Mouse (Mus musculus): ENCODE data around the gene Plcb2.
A peak's percentile ranks its signal among the peaks of the same experiment; 100 is the strongest.

The Plcb2 gene

DNA sequence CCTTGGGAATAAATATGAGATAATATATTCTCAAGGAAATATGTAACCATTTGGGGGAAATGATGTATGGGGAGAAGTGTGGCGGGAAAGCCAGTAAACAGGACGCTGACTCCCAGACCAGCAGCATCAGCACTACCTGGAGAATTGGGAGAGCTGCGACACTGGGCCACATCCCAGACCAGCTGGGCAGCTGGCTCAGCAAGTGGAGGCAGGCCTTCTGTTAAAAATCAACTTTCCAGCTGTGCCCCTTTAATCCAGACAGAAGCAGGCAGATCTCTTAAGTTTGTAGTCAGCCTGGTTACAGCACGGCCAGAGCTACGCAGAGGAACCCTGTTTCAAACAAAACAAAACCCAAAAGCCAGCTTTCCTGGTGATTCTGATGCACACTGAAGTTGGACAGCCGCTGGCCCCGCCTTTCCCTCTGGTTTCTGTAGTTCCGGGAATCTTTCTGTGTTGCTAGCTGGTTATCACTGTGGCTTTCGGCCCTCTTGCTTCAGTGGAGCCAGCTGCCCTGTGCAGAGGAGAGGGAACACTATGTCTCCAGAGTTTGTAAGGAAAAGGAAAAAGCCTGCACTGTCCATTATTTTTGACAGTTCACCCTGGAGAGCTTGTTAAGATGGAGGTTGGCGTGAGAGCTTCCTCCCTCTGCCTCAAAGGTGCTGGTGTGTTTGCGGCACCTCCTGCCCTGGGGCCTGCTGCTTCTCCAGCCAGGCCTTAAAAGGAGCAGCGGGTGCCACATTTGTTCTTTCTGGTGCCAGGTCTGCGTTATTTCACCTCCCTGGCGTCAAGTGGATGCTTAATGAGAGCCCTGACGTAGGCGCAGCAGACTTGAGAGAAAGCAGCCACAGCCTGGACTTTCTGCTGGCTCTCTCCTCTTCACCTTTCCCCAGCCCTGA, 23.9 kb upstream of the Plcb2 start:
- DNase-seq (ENCODE audit: extremely low spot score, low read depth, low spot score), result no peak

DNA sequence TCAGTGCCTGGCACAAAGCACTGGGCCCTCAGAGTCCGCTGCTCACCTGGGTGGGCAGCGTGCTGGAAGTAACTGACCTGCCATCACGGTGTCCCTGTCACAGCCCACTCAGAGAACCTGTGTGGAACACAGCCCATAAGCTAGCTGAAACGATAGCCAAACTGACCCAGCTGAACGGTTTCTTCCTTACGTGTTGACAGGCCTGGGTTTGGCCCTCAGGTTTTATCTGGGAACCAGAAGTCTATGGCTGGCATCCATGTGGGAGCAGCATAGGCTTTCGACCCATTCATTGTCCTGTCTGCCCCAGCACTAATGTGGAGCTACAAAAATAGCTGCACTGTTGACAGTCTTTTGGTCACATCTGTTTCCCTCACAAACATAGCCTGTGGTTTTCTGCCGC, 22.2 kb upstream of the Plcb2 start:
- DNase-seq (ENCODE audit: extremely low spot score, low read depth, low spot score), result no peak

DNA sequence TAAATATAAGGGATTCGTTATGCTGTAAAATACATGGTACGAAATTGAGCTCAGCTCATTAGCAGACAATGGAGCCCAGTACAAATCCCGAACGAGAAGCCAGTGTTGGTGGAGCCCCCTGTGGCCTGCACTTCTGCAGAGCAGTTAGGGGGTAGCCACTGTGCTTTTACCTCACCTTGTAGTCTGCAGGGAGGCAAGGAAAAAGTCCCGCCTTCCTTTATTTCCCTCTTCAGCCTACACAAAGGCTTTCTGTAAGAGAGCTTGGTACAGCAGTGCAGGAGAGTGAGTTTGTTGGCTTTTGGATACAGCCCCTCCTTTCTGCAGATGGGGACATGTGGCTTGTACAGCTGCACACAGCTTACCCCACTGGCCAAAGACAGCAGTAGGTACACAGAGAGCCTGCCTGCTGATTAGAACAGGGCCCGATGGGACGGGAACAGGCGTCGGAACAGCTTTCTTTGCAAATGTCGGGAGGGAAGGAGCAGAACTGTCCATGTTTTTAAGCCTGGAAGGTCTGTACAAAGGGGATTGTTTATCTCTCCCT, 21.2 kb upstream of the Plcb2 start:
- DNase-seq (ENCODE audit: extremely low spot score, low read depth, low spot score), result no peak

DNA sequence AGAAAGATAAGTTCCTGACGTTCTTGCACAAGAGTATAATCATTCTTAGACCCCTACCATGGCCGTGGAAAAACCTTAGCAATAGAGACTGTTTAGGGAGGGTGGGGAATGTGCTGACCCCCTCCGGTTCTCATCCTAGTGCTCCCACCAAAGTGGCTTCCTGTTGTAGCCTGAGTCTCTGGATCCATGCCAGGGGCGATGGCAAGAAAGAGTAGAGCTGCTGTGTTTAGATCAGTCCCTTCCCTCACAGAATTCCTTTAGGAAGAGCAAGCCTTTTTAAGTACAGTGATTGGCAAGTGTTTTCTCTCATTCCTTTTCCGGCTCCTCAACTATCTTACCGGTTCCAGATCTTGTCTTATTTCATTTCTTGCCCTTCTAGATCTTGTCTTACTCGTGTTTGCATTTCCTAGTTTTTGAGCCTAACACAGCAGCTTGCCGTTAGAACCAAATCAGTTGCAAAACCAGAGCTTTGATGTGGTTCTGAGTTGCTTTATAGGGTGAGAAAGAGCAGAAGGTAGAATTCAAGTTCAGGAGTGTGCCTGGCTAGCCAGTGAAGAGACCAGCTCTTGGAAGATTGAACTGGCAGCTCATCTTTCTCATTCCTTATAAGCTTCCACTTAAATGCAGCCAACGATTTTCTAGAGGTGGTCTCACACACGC, 19.2 kb upstream of the Plcb2 start:
- DNase-seq (ENCODE audit: extremely low spot score, low read depth, low spot score), result no peak

DNA sequence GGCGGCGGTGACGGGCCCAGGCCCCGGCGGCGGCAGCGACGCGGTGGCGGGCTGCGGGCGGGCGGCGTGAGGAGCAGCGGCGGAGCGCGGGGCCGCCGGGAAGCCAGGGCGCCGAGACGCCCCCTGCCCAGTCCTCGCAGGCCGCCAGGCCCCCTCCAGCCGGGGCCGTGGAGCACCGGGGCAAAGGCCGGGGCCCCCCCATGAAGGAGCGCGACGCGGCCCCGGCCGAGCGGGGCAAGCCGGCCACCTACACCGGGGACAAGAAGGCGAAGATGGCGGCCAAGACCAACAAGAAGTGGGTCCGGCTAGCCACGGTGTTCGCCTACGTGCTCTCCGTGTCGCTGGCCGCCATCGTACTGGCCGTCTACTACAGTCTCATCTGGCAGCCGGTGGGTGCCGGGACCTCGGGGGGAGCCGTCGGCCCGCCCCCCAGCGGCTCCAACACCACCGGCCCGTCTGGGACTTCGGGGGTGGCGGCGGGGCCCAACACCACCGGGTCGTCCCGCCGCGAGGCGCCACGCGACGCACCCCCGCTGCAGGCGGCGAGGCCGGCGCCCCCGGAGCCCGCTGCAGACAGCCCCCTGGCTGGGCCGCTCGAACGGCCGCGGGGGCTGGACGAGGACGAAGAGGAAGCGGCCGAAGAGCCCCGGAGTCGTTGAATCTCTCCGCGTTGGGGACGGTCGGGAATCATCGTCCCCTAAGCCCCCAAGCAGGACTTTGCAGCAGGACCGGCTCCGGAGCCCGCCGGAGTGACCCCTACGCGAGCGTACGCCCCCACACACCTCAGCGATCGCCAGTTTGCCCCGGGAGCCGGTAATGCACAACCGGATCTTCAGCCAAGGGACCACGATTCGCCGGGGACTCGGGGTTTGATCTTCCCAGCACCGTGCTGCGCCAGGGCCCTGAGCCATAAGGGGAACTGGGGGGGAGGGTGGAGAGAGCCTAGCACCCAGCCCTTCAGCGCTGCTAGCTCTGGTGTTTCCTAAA, 18.0 kb upstream of the Plcb2 start:
- no peak for DNase-seq (ENCODE audit: extremely low spot score, low read depth, low spot score)

DNA sequence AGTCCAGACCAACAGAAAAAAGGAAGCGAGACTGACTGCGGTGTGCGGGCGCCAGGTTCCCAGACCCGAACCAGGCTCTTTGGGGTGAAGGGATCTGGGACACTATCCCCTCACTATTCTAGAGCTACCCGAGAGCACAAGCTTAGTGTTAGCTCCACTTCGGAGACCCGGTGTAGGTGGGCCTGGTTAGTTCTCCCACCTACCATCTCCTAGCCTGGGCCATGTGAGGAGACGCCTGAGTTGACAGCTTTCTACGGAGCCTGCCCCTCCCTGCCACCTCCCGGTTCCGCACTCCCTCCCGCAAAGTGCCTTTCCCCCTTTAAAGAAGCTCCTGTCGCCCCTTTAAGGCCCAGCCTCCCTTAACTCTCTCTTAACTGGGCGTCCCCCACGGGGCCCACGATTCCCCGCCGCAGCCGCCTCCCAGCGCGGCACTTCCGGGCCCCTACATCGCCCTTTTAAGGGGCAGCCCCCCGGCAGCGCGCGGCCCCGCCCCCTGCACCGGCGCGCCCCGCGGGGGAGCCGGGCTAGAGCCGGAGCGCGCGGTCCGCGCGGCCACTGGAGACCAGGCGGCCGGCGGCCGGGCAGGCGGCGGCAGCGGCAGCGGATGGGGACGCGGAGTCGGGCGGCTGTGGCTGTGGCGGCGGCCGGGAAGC, 17.1 kb upstream of the Plcb2 start, which contains the start of gene Inafm2:
Gene Inafm2 (plus strand): TSS at position 527 of the 653 bp plus-strand sequence.
- peak; percentile 54 for DNase-seq (ENCODE audit: extremely low spot score, low read depth, low spot score)

DNA sequence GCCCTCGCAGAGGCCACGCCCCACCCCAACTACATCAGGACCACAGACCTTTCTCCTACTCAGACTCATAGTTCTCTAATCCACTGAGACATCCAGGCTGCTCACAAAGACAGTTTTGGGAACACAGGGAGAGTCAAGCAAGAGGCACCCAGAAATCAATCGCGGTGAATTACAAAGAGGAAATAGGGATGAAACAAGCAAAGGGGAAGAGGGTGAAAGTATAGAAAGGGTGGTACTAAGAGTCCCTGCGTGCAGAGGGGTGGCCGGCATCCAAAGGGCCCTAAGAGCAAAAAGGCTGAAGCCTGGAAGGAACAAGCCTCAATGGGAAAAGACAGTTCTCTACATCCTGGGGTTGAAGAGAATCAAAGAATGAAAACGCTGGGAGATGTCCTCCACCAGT, 16.4 kb upstream of the Plcb2 start:
- no peak for DNase-seq (ENCODE audit: extremely low spot score, low read depth, low spot score)

DNA sequence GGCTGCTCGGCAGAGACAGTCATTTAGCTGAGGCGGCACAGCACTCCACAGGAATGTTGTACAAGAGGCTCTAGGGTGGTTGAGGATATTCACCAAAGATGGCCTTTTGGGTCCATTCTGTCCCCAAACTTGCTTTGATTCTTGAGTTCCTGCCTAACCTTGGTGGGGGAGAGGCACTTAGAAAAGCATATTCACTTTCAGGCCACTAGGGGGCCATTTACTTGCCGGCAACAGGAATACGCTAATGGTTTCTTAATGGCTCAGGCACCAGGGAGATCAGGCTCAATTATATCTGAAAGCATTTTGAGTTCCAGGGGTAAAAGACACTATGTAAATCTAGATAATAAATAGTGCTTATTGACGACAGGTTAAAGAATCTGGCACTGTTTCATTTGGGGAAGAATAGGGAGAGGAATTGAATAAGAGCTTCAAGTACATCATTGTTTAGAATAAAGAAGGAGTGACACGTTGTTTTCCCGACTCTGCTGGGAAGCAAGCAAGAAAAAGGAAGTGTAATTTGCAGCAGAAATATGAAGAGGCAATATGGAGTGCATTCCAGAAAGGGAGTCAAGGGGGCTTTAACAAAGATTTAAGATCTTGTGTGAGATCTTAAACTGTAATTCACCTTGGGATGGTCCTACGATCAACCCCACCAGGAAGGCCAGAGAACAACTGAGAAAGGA, 15.2 kb upstream of the Plcb2 start:
- DNase-seq (ENCODE audit: extremely low spot score, low read depth, low spot score), result peak; percentile 39

DNA sequence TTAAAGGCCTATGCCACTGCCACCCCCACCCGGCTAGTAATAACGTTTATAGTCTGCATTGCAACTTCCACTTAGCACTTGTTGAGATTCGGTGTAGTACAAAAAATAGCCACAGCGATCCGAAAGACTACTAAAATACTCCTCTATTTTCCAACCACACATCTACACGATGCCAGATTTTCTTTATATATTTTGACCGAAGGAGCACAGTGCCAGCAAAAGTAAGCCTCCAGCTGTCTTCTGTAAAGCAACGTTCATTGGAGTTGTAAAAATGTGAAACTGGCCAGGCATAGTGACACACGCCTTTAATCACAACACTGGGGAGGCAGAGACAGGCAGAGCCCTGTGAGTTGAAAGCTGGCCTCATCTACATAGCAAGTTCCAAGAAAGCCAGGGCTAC, 12.9 kb upstream of the Plcb2 start:
- no peak for DNase-seq (ENCODE audit: extremely low spot score, low read depth, low spot score)

DNA sequence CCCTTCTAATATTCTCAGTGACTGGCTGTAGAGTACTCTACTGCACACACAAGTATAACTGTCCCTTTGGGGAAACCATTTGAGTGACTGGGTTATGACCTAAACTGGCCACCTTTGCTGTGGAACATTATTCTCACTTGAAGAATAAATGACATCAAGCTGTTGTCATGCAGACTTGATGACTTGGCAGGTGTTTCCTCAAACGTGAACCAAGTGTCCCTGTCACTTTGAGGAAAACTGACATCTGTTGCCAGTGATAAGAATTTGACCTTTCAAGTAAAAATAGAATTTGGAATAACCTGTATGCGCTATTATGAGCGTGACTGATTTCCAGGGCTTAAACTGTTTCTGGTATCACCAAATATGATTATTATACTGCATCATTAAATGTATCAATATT, 12.1 kb upstream of the Plcb2 start:
- no peak for DNase-seq (ENCODE audit: extremely low spot score, low read depth, low spot score)

DNA sequence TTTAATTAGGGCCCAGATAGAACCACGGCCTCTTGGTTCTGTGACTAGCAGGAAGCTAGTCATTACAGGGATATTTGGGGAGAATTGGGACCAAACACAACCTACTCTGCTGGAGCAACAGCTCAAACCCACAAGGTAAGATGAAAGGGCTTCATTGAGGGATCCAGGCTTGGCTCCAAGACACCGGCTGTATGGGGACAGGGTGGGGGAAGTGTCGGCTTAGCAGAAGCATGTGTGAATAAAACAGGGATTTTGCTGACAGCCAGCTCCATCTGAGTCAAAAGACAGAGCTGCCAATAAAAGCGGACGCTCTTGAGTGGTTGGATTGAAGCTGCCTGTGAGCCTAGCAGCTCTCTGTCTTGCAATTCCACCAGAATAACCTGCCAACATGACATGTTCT, 5.1 kb upstream of the Plcb2 start:
- no peak for DNase-seq (ENCODE audit: extremely low spot score, low read depth, low spot score)

DNA sequence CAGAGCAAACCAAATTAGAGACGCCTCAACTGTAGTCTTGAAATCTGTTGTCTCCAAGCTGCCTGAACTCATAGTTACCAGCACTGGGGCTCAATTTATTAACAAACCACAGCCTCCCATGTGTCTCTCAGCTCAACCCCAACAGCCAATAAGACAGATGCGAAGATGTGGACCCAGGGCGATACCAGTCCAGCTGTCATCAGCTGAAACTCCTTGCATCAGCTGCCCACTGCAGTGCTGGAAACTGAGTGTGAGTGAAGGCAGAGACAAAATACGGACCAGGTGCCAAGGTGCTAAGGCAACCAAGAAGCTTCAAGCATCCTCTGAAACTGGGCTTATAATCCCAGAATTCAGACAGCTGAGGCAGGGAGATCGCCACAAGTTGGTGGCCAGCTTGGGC, 3.7 kb upstream of the Plcb2 start:
- no peak for DNase-seq (ENCODE audit: extremely low spot score, low read depth, low spot score)

DNA sequence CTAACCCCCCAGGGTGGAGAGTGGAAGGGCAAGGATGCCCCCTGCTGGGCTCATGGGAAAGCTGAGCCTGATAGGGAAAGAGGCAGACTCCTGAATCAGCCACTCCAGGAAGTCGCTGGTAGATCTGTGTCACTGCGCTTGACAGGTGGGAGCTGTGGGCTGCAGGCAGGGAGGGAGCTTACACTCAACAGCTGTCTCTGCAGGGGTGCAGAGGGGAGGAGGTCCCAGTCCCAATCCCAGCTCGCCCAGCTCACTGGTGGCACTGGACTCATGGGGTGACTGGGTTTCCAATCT, 2.3 kb upstream of the Plcb2 start:
- no peak for DNase-seq (ENCODE audit: extremely low spot score, low read depth, low spot score)

DNA sequence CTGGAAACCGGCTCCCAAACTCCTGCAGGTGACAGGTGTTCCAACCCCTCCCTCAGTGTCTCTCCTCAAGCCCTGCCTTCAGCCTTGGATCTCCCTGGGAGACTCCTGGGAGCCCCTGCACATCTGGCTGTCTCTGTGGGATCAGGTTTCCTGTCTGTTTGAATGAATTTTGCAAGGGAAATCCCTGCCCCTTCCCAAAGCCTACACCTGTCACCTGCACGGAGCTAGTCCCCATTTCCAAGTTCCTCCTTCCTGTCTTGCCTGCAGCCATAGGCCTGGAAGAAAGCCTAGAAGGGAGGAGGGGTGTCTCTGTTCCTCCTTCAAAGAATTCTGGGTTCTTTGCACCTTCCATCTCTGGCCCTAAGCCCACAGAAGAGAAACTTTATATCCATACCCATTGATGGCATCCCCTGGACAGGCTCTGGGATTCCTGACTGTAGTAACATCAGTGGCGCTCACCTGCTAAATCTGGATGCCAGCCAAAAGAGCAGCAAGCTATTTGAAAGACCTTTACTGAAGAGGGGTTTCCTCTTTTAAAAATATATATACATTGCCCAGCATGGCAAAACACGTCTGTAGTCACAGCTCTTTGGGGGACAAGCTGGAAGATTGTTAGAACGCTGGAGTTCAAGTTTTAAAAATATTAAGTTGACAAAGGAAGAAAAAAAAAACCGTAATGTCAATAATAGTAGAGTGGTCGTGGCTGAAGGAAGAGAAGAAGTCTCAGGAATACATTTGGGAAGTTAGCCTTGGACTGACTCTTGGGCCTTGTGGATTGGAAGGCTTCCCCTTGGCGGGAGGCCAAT, 1.8 kb upstream of the Plcb2 start:
- DNase-seq (ENCODE audit: extremely low spot score, low read depth, low spot score), result no peak

DNA sequence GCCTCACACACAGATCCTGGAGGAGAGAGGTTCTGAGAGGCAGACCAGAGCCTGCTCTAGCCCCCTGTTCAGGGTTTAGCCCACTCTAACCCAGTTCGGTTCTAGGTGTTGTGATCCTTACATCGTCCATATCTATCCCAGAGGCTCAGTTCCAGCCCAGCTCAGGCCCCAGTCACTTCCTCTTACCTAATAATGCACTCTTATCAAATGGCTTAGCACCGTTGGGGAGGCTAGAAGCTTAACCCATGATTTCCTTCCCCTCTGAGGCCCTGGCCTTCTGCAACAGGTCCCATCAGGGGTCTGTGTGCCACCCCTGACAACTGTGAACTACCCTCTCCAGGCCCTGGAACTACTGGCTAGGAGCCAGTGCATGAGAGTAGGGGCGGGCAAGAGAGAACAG, 956 bp upstream of the Plcb2 start:
- DNase-seq (ENCODE audit: extremely low spot score, low read depth, low spot score), result no peak

DNA sequence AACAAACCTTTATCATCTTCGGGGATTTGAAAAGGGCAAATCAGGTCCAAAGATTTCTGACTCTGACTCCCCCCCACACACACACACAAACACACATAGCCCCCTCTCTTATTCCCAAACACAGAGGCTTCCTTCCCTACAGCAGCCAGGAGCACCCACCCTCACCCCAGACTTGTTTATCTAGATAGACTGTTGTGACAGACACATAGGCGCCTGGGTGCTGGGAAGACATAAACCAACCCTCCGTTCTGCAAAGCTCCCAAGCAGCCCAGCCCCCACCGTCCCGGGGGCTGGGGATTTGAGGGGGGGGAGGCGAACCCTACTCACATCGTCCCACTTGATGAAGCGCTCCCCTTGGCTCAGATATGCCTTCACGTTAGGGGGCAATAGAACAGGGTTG, 327 bp downstream of the Plcb2 start:
- DNase-seq (ENCODE audit: extremely low spot score, low read depth, low spot score), result no peak

DNA sequence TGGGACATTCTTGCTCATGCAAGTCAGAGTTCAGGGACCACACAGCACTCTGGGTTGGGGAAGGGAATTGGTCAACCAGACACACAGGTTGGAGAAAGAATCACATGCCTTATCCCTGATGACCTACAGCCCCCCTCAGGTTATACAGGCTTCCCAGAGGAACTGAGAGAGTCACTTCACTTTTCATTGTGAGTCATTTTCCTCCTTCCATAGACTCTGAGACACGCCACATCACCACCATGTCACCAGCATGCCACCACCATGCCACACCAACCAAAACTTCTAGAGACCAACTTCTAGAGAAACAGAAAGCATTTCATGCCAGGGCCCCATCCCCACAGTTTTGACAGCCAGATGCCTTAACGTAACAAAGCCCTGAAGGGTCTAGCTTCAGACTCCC, 1.4 kb downstream of the Plcb2 start:
- DNase-seq (ENCODE audit: extremely low spot score, low read depth, low spot score), result no peak

DNA sequence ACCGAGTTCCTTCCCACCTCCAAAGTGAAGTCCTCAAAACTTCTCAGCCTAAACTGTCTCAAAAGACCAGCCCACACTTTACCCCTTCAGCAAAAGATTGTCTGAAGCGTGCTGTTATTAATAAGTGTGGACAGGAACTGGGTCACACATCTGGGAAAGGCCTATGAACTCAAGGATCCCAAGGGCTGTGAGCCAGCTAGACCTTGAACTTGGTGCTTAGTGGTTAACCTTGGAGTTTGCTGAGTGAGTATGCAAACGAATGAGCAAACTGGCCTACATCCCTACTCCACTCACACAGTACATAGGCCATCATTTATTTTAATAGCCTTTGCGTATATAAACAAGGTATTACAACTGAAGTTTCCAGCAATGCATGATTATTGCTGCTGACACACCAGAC, 2.7 kb downstream of the Plcb2 start:
- no peak for DNase-seq (ENCODE audit: extremely low spot score, low read depth, low spot score)

Data from hindlimb bud, embryonic 11.5 days (tissue).